Mouse (Mus musculus): Measurements from ENCODE around the gene Astn1. TPM values are rescaled to one million over a fixed set of nuclear protein-coding genes. Genes with fewer than 3 reads are reported as not detected.

Astn1 gene
- polyA plus RNA-seq, 1 experiment from 2014 or later = 1.0 TPM

DNA sequence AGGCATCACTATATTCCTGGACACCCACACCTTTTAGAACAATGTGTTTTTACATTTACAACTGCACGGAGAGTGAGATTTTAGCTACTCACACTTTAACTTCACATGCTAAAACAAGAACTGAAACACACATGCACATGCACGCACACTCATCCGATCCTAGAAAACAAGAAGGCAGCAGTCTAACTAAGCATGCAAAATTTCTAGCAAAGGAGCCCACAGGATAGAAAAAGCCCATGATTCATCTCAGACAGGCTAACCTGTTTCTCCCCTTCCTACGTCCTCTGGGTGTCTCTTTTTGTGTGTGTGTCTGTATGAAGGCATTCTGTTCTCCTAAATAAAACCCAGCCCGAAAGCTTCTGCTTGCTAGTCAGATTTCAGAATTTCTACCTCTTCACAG, 378.9 kb downstream of the Astn1 start:
- no peak overlapping the region for H3K4me2 ChIP-seq (ENCODE audit: low read length)
- H3K4me3 ChIP-seq (ENCODE audit: control insufficient read depth in 1 of 2, insufficient read depth in 1 of 2, low read depth in 1 of 2, low read length in 2 of 2) = no peak overlapping the region
- H3K9me3 ChIP-seq (ENCODE audit: control insufficient read depth, low read length) = no peaks in the 10 kb centered on the region
- H3K27me3 ChIP-seq (ENCODE audit: control insufficient read depth, insufficient read depth, low read length) = no peaks in the 10 kb centered on the region
- 83% methylated on average over 5 of the region's 5 CpGs for WGBS
- no peak overlapping the region for H3K9ac ChIP-seq (ENCODE audit: low read length)
- peaks cover 0 to 7% of the 10 kb centered on the region in 2 experiments; a peak in 2 of 4 replicates for H3K4me1 ChIP-seq (ENCODE audit: control insufficient read depth in 2 of 2, insufficient read depth in 2 of 2, low read length in 2 of 2)
- no peaks in the 10 kb centered on the region for H3K36me3 ChIP-seq (ENCODE audit: control insufficient read depth, insufficient read depth, low read length)
- no peak overlapping the region for H3K27ac ChIP-seq (replicated peaks in 1 of 2; ENCODE audit: control insufficient read depth in 1 of 2, insufficient read depth in 1 of 2, low read depth in 2 of 2, low read length in 2 of 2)
- no peak for ATAC-seq (ENCODE audit: insufficient number of reproducible peaks, insufficient read depth, low FRiP score, low read depth)

MicroRNAs encoded within 50 kb of the gene (microRNA counts, 519-probe panel; counts per million panel counts)
- microRNA mmu-miR-488 = 322 counts per million, percentile 70 among the panel's probes with 10 or more counts

Small RNA genes within 50 kb of the gene (microRNA-seq; reads per million reads assigned to microRNA genes)
- 2.8 reads per million, percentile 3 among the genes with 10 or more reads in this experiment for gene Mir488

Other genes with a start within 250 kb of the Astn1 start
- 0.42 and 0.49 TPM in 2 replicates for gene Brinp2, start 5.9 kb upstream of the Astn1 start, polyA plus RNA-seq (2014; fragmentation: Nextera tagmentation; extraction: Ambion mirVana)

Measured in heart, embryonic 14.5 days (tissue).